Mouse (Mus musculus) kidney, postnatal 14 days (tissue): ENCODE measurements at regions not wholly inside any gene's neighbourhood (a gene's known extent, or its start where the extent isn't known, plus 50 kb on each side); places are given as distances from the start of the nearest gene placed in this dataset.
A peak's percentile ranks its signal among the peaks of the same experiment; 100 is the strongest.

Source experiments
- DNase-seq: peaks from one replicate; pipeline ENCODE4 v3.0.0; 2022; ENCODE audit warnings: mixed read lengths

GRCm38 (mm10) chr9:12692329-12692728, 553.3 kb downstream of the Jrkl start:
- DNase-seq = peak; percentile 3

DNA sequence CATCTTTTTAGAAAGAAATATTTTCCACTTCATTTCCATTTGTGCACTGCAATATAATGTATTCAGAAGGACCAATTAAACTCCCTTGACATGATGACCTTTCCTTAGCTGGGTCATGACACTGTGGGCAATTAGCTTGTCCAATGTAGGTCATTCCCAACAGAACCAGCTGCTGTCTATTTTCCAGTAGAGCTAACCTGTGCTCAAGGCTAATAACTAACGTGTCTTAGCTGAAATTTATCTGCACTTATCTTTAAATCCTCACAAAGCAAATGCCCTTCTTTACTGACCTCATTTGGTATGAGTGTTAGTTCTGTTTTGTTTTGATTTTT, 554.7 kb downstream of the Jrkl start:
- no peak for DNase-seq

DNA sequence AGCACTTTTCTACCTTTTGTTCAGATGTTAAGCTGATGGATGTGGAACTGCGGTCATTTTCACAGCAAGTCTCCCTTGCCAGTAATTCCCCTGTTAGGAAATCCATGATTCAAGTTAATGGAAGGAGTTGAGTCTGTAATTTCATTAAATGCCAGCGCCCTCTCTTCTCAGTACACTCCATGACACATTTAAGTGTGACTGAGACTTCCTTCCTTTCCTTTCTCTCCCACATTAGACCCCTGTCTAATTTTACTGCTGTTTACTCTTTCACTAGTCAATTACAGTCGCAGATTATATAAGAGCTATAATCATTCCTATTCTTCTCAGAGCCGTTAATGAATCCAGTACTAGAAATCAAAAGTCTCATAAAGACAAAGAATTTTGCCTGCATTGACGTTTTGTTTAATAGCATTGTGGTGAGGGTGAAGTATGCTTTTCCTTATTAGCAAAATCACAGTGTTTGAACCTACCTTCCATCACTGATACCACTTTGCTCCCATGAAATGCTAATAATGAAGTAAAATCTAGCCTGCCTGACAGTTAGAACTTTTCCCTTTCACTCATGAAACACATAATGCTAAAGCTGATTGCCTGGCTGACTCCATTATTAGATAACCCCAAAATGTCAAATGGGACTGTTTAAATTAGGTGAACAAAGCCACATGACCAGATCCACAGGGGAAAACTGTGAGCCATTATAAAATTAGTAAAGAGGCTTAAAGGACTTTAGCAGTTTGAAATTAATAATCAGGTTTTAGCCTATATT, 555.3 kb downstream of the Jrkl start:
- no peak for DNase-seq
